Mouse (Mus musculus): ENCODE data around the gene Bnip2. TPM values are rescaled to one million over a fixed set of nuclear protein-coding genes. Genes with fewer than 3 reads are reported as not detected.

Bnip2 gene
- 63.6 and 68.9 TPM in 2 replicates for total RNA-seq (2012; rRNA removed)

DNA sequence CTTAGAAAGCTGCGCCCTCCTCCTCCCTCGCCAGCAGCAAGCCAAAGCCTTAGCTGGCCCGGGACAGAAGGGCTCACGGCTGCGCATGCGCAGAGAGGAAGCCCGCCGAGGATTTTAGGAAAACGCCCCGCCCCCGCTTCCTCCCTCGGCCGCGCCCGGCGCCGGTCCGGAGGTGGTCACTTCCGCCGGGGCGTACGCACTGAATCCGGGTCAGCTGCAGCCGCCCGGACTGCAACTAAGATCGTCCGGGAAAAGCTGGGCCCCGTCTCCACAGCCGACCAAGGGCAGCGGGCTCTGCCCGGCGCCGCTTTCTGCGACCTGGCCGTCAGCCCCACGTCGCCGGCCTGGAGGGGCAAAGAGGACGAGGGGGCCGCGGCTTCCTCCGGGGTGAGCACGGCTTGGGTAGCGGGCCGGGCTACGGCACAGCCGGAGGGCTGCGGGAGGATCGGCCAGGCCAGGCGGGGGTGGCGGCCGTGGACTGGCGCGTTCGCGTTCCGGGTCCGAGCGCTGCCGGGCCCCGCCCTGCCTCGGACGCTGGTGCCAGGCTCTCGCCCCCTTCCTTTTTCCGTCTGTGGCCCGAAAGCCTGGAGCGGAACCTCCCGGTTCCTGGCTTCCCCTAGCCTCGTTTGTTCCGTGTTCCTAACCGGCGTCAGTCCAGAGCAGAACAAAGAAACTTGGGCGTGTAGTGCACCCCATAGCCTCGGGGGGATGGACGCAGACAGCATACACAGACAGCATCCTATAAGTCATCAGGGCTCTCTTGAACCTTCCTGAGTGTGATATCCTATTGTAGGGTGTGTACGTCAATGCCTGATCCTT, at the start of gene Bnip2:
Bnip2 (plus strand) TSS at position 164 of the 819 bp plus-strand sequence.
- peak within 1 kb of the TSS; percentile 98 for H3K9ac ChIP-seq (ENCODE audit: insufficient read depth, low read depth, low read length, poor library complexity, severe bottlenecking)
- H3K4me1 ChIP-seq (ENCODE audit: control insufficient read depth in 2 of 2, insufficient read depth in 2 of 2, low read length in 2 of 2, poor library complexity in 1 of 2): peaks cover 2 to 4% of the 10 kb centered on the region in 2 experiments; a peak in 2 of 4 replicates
- no peak for TF ChIP-seq ZNF384 (IDR thresholded peaks at IDR 0.05; ENCODE audit: low read depth, low read length)
- TF ChIP-seq HCFC1 (IDR thresholded peaks at IDR 0.05; ENCODE audit: borderline replicate concordance, insufficient read depth, low read length): peak; percentile 49; the same call in 1 of the 2 replicates
- no peaks in the 10 kb centered on the region for H3K36me3 ChIP-seq (ENCODE audit: control insufficient read depth, insufficient read depth, low read length, poor library complexity, severe bottlenecking)
- in situ Hi-C loops (cut with MboI; ENCODE audit: low sequenced_read_pairs in 2 of 2, unreplicated experiment in 2 of 2): no loop called here
- no peaks in the 10 kb centered on the region for H3K9me3 ChIP-seq (ENCODE audit: control insufficient read depth, insufficient read depth, low read depth, low read length)
- DNase-seq (ENCODE audit: low read depth, low spot score): peak; percentile 88
- H3K4me3 ChIP-seq (ENCODE audit: insufficient read depth in 1 of 2, low read depth in 1 of 2, low read length in 2 of 2, poor library complexity in 1 of 2, severe bottlenecking in 1 of 2): peak within 1 kb of the TSS; percentile 83 to 99
- peak within 1 kb of the TSS; percentile 61 for H3K27ac ChIP-seq (ENCODE audit: insufficient read depth, low read depth, low read length, poor library complexity, severe bottlenecking)

- H3K27ac ChIP-seq (ENCODE audit: insufficient read depth, low read depth, low read length, poor library complexity, severe bottlenecking): no peak overlapping the region
- DNase-seq (ENCODE audit: low read depth, low spot score): no peak
- H3K4me1 ChIP-seq (ENCODE audit: control insufficient read depth in 2 of 2, insufficient read depth in 2 of 2, low read length in 2 of 2, poor library complexity in 1 of 2): no peaks in the 10 kb centered on the region
- in situ Hi-C loops (cut with MboI; ENCODE audit: low sequenced_read_pairs in 2 of 2, unreplicated experiment in 2 of 2): no loop called here
- no peaks in the 10 kb centered on the region for H3K9me3 ChIP-seq (ENCODE audit: control insufficient read depth, insufficient read depth, low read depth, low read length)
- H3K4me3 ChIP-seq (ENCODE audit: insufficient read depth in 1 of 2, low read depth in 1 of 2, low read length in 2 of 2, poor library complexity in 1 of 2, severe bottlenecking in 1 of 2): no peak overlapping the region
- H3K9ac ChIP-seq (ENCODE audit: insufficient read depth, low read depth, low read length, poor library complexity, severe bottlenecking): no peak overlapping the region
- H3K36me3 ChIP-seq (ENCODE audit: control insufficient read depth, insufficient read depth, low read length, poor library complexity, severe bottlenecking): no peaks in the 10 kb centered on the region
- TF ChIP-seq CHD2 (IDR thresholded peaks at IDR 0.05; ENCODE audit: low read depth, low read length): no peak
- no peak for TF ChIP-seq ZNF384 (IDR thresholded peaks at IDR 0.05; ENCODE audit: low read depth, low read length)
- TF ChIP-seq HCFC1 (IDR thresholded peaks at IDR 0.05; ENCODE audit: borderline replicate concordance, insufficient read depth, low read length): no peak
- TF ChIP-seq MAFK (IDR thresholded peaks at IDR 0.05; ENCODE audit: insufficient read depth, low read depth, low read length): no peak
- TF ChIP-seq ZC3H11A (IDR thresholded peaks at IDR 0.05; ENCODE audit: borderline replicate concordance, low read depth, low read length): no peak
Observed at GRCm38 (mm10) chr9:69940839-69941490, 48.3 kb upstream of the Bnip2 start.

GRCm38 (mm10) chr9:69941556-69941955, 47.7 kb upstream of the Bnip2 start:
- in situ Hi-C loops (cut with MboI; ENCODE audit: low sequenced_read_pairs in 2 of 2, unreplicated experiment in 2 of 2): no loop called here
- no peak for DNase-seq (ENCODE audit: low read depth, low spot score)
- TF ChIP-seq CHD2 (IDR thresholded peaks at IDR 0.05; ENCODE audit: low read depth, low read length): no peak
- H3K36me3 ChIP-seq (ENCODE audit: control insufficient read depth, insufficient read depth, low read length, poor library complexity, severe bottlenecking): no peaks in the 10 kb centered on the region
- H3K4me3 ChIP-seq (ENCODE audit: insufficient read depth in 1 of 2, low read depth in 1 of 2, low read length in 2 of 2, poor library complexity in 1 of 2, severe bottlenecking in 1 of 2): no peak overlapping the region
- no peak overlapping the region for H3K27ac ChIP-seq (ENCODE audit: insufficient read depth, low read depth, low read length, poor library complexity, severe bottlenecking)
- no peak overlapping the region for H3K9ac ChIP-seq (ENCODE audit: insufficient read depth, low read depth, low read length, poor library complexity, severe bottlenecking)
- H3K9me3 ChIP-seq (ENCODE audit: control insufficient read depth, insufficient read depth, low read depth, low read length): no peaks in the 10 kb centered on the region
- H3K4me1 ChIP-seq (ENCODE audit: control insufficient read depth in 2 of 2, insufficient read depth in 2 of 2, low read length in 2 of 2, poor library complexity in 1 of 2): no peaks in the 10 kb centered on the region

DNA sequence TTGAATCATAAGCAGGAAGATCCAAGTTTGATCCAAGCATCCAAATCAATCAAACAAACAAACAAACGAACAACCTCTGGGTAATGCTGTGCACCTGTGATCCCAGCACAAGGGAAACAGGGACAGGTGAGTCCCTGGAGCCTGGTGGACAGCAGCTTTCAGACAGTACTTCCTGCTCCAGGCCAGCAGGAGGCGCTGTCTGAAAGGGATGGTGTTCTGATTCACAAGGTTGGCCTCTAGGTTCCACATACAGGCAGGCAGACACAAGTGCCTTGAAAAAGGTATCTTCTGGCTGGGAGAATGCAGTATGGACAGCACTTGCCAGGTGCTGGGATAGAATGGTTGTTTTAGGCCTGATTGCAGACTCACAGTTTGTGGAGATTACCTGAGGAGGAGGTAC, 40.3 kb upstream of the Bnip2 start:
- no peaks in the 10 kb centered on the region for H3K36me3 ChIP-seq (ENCODE audit: control insufficient read depth, insufficient read depth, low read length, poor library complexity, severe bottlenecking)
- no peak overlapping the region for H3K4me3 ChIP-seq (ENCODE audit: insufficient read depth in 1 of 2, low read depth in 1 of 2, low read length in 2 of 2, poor library complexity in 1 of 2, severe bottlenecking in 1 of 2)
- H3K4me1 ChIP-seq (ENCODE audit: control insufficient read depth in 2 of 2, insufficient read depth in 2 of 2, low read length in 2 of 2, poor library complexity in 1 of 2): no peaks in the 10 kb centered on the region
- TF ChIP-seq ZC3H11A (IDR thresholded peaks at IDR 0.05; ENCODE audit: borderline replicate concordance, low read depth, low read length) (0 out of 2 replicates have a peak, but pooled peaks have one; percentile 35), ZNF384 (IDR thresholded peaks at IDR 0.05; ENCODE audit: low read depth, low read length) (no peak)
- peak; percentile 75 for DNase-seq (ENCODE audit: low read depth, low spot score)
- H3K9ac ChIP-seq (ENCODE audit: insufficient read depth, low read depth, low read length, poor library complexity, severe bottlenecking): no peak overlapping the region
- in situ Hi-C loops (cut with MboI; ENCODE audit: low sequenced_read_pairs in 2 of 2, unreplicated experiment in 2 of 2): no loop called here
- H3K27ac ChIP-seq (ENCODE audit: insufficient read depth, low read depth, low read length, poor library complexity, severe bottlenecking): no peak overlapping the region
- no peaks in the 10 kb centered on the region for H3K9me3 ChIP-seq (ENCODE audit: control insufficient read depth, insufficient read depth, low read depth, low read length)

DNA sequence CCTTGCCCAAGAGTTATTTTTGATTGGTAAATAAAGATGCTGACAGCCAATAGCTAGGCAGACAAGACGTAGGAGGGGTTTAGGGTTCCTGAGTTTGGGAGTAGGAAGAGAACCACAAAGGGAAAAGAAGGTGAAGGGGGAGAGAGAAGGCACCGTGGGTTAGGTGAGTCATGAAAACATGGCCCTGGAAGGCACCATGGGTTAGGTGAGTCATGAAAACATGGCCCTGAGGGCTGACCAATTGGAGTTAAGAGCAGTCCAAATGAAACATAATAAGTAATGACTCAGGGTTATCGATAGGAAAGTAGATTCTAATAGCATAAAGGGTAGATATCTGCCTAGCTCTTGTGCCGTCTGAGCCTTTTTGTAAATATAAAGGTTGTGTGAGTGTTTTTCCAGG, 39.6 kb upstream of the Bnip2 start:
- H3K27ac ChIP-seq (ENCODE audit: insufficient read depth, low read depth, low read length, poor library complexity, severe bottlenecking): no peak overlapping the region
- no peak for TF ChIP-seq HCFC1 (IDR thresholded peaks at IDR 0.05; ENCODE audit: borderline replicate concordance, insufficient read depth, low read length)
- no peak for TF ChIP-seq CHD2 (IDR thresholded peaks at IDR 0.05; ENCODE audit: low read depth, low read length)
- TF ChIP-seq MAFK (IDR thresholded peaks at IDR 0.05; ENCODE audit: insufficient read depth, low read depth, low read length): no peak
- no peak for TF ChIP-seq ZNF384 (IDR thresholded peaks at IDR 0.05; ENCODE audit: low read depth, low read length)
- no peaks in the 10 kb centered on the region for H3K9me3 ChIP-seq (ENCODE audit: control insufficient read depth, insufficient read depth, low read depth, low read length)
- no peaks in the 10 kb centered on the region for H3K36me3 ChIP-seq (ENCODE audit: control insufficient read depth, insufficient read depth, low read length, poor library complexity, severe bottlenecking)
- in situ Hi-C loops (cut with MboI; ENCODE audit: low sequenced_read_pairs in 2 of 2, unreplicated experiment in 2 of 2): no loop called here
- no peak for DNase-seq (ENCODE audit: low read depth, low spot score)
- no peak overlapping the region for H3K9ac ChIP-seq (ENCODE audit: insufficient read depth, low read depth, low read length, poor library complexity, severe bottlenecking)
- H3K4me3 ChIP-seq (ENCODE audit: insufficient read depth in 1 of 2, low read depth in 1 of 2, low read length in 2 of 2, poor library complexity in 1 of 2, severe bottlenecking in 1 of 2): no peak overlapping the region
- H3K4me1 ChIP-seq (ENCODE audit: control insufficient read depth in 2 of 2, insufficient read depth in 2 of 2, low read length in 2 of 2, poor library complexity in 1 of 2): no peaks in the 10 kb centered on the region

Measured in ES-E14 (cell line).